In genomic region chr1:84935668-84936067, GRCm38 (mm10) we compare ENCODE assay signal across 10 mouse cellular contexts. TPM values are rescaled to one million over a fixed set of nuclear protein-coding genes. Genes with fewer than 3 reads are reported as not detected.
DNase-seq lines count a peak whose midpoint lies in the region; ATAC-seq lines count a peak whose summit lies in the region.
"Had no signal": no experiment of that assay in that cellular context is flagged by ENCODE, and none has a peak within 500 bp of the region (broad histone marks: within the 10 kb centered on the region; RNA-seq: fewer than 3 reads in every experiment).

No protein-coding gene starts in this region.

- H3K9me3 ChIP-seq in hindbrain, embryonic 13.5 days, result no peaks in the 10 kb centered on the region
- H3K9me3 ChIP-seq in hindbrain, embryonic 11.5 days (ENCODE audit: control insufficient read depth, low read length), result no peaks in the 10 kb centered on the region
- no peaks in the 10 kb centered on the region for H3K9me3 ChIP-seq in hindbrain, embryonic 16.5 days (ENCODE audit: control insufficient read depth, low read length)

- ATAC-seq in hindbrain, embryonic 13.5 days (ENCODE audit: low FRiP score), result no peak
- no peak for ATAC-seq in hindbrain, embryonic 11.5 days (ENCODE audit: low FRiP score)
- ATAC-seq in hindbrain, embryonic 16.5 days, result no peak
- ATAC-seq in erythroblast, adult 5-6 weeks (replicated peaks; ENCODE audit: low FRiP score, poor library complexity, severe bottlenecking), result no peak
- ATAC-seq: Patski had no signal

- peak overlapping the region; percentile 87; the same call in 1 of the 2 replicates for H3K9ac ChIP-seq in hindbrain, embryonic 13.5 days
- no peak overlapping the region for H3K9ac ChIP-seq in hindbrain, embryonic 11.5 days (ENCODE audit: low read depth, low read length)
- no peak overlapping the region; the same call in 1 of the 2 replicates for H3K9ac ChIP-seq in hindbrain, embryonic 16.5 days (ENCODE audit: low read depth, low read length)

- DNase-seq in hindbrain, embryonic 11.5 days (ENCODE audit: low spot score), result no peak
- peak; percentile 39 for DNase-seq in NIH3T3 (ENCODE audit: low read depth)
- DNase-seq in cerebellum, postnatal 36 days, result peak; percentile 75 to 77
- peak; percentile 85 to 97 for DNase-seq in left cerebral cortex, postnatal 25 days (ENCODE audit: low spot score in 2 of 2)
- peak; percentile 90 to 94 for DNase-seq in right cerebral cortex, adult 2 months (ENCODE audit: low spot score in 2 of 2)

- intact Hi-C loops in left cerebral cortex, postnatal 25 days (cut with DNase I), result loop anchor here (1.0 kb wide), 1 partner anchor 96 kb away; the partner anchor contains the start of gene Fbxo36

- H3K36me3 ChIP-seq in hindbrain, embryonic 13.5 days, result no peaks in the 10 kb centered on the region
- H3K36me3 ChIP-seq in hindbrain, embryonic 11.5 days (ENCODE audit: control insufficient read depth, insufficient read depth, low read length), result no peaks in the 10 kb centered on the region
- H3K36me3 ChIP-seq in hindbrain, embryonic 16.5 days (ENCODE audit: control insufficient read depth, insufficient read depth, low read length), result no peaks in the 10 kb centered on the region

- H3K27ac ChIP-seq in hindbrain, embryonic 13.5 days, result no peak overlapping the region
- H3K27ac ChIP-seq in hindbrain, embryonic 11.5 days (ENCODE audit: low read depth, low read length), result no peak overlapping the region
- no peak overlapping the region for H3K27ac ChIP-seq in hindbrain, embryonic 16.5 days (ENCODE audit: low read depth, low read length)

- peaks cover 10% of the 10 kb centered on the region for H3K4me1 ChIP-seq in hindbrain, embryonic 13.5 days (replicated peaks)
- no peaks in the 10 kb centered on the region for H3K4me1 ChIP-seq in hindbrain, embryonic 11.5 days (replicated peaks; ENCODE audit: control insufficient read depth, insufficient read depth, low read length)
- peaks cover 7% of the 10 kb centered on the region for H3K4me1 ChIP-seq in hindbrain, embryonic 16.5 days (ENCODE audit: control insufficient read depth, insufficient read depth, low read depth, low read length)

- WGBS in hindbrain, embryonic 13.5 days, result 71% methylated on average over 9 of the region's 9 CpGs
- WGBS in hindbrain, embryonic 11.5 days, result 73% methylated on average over 9 of the region's 9 CpGs
- 55% methylated on average over 9 of the region's 9 CpGs for WGBS in hindbrain, embryonic 16.5 days

- no peaks in the 10 kb centered on the region for H3K27me3 ChIP-seq in hindbrain, embryonic 13.5 days
- H3K27me3 ChIP-seq in hindbrain, embryonic 11.5 days (ENCODE audit: control insufficient read depth, insufficient read depth, low read length), result no peaks in the 10 kb centered on the region
- no peaks in the 10 kb centered on the region for H3K27me3 ChIP-seq in hindbrain, embryonic 16.5 days (replicated peaks; ENCODE audit: control insufficient read depth, insufficient read depth, low read length)

- H3K4me2 ChIP-seq in hindbrain, embryonic 13.5 days, result peak overlapping the region; percentile 68
- H3K4me2 ChIP-seq in hindbrain, embryonic 11.5 days (replicated peaks; ENCODE audit: low read depth, low read length), result no peak overlapping the region
- peak overlapping the region; percentile 63 for H3K4me2 ChIP-seq in hindbrain, embryonic 16.5 days (ENCODE audit: low read length)

- H3K4me3 ChIP-seq in hindbrain, embryonic 13.5 days, result peak overlapping the region; percentile 63
- H3K4me3 ChIP-seq in hindbrain, embryonic 11.5 days (ENCODE audit: low read depth, low read length), result no peak overlapping the region
- H3K4me3 ChIP-seq in hindbrain, embryonic 16.5 days (ENCODE audit: low read length), result peak overlapping the region; percentile 76

RNA-seq across cellular contexts. Expression of gene Slc16a14, which starts 0.7 kb away (rescaled TPM):
- polyA plus RNA-seq in hindbrain, embryonic 13.5 days (2015; fragmentation: Nextera tagmentation; extraction: Ambion mirVana), result 14.0 and 14.6 TPM in 2 replicates
- 1.8 and 2.9 TPM in 2 replicates for polyA plus RNA-seq in hindbrain, embryonic 11.5 days (2014; fragmentation: Nextera tagmentation; extraction: Ambion mirVana)
- 10.3 and 15.0 TPM in 2 replicates for polyA plus RNA-seq in hindbrain, embryonic 16.5 days (2015; fragmentation: Nextera tagmentation; extraction: Ambion mirVana)
- total RNA-seq in left cerebral cortex, postnatal 25 days (2021), result 10 to 100 TPM; 12.5 to 12.7 TPM
- total RNA-seq in erythroblast, adult 5-6 weeks (2015; ENCODE audit: low replicate concordance), result not detected in 2 replicates
- total RNA-seq in erythroblast, adult 5-6 weeks (2017; ENCODE audit: low replicate concordance), result not detected in 2 replicates
- polyA plus RNA-seq: heart, postnatal 0 days; Patski had no signal
